Mouse (Mus musculus) embryonic stem cell, embryonic (primary cell): Measurements from ENCODE around the gene Olfr1046.
"Not testable (repeated sequence)": the region's sequence is repeated elsewhere in the genome, so short reads cannot be mapped to it uniquely, and the experiment has no call there.

Source experiments
- CTCF ChIA-PET, 4 experiments: fragments of 300-600 bp in 2 of 4; fragments of 350-600 bp in 2 of 4; sonication (Branson Sonifier 250); formaldehyde crosslinking; loops; one replicate each; lab custom pipeline; 2022; ENCODE audit warnings: inconsistent platforms in 2 of 4; lab: Charles Lee
- POLR2A ChIA-PET, 4 experiments: fragments of 300-600 bp in 2 of 4; fragments of 350-600 bp in 2 of 4; sonication (Branson Sonifier 250); formaldehyde crosslinking; loops; one replicate each; lab custom pipeline; 2022; ENCODE audit warnings: antibody characterized with exemption in 4 of 4, inconsistent platforms in 1 of 4; lab: Charles Lee

Olfr1046 gene

DNA sequence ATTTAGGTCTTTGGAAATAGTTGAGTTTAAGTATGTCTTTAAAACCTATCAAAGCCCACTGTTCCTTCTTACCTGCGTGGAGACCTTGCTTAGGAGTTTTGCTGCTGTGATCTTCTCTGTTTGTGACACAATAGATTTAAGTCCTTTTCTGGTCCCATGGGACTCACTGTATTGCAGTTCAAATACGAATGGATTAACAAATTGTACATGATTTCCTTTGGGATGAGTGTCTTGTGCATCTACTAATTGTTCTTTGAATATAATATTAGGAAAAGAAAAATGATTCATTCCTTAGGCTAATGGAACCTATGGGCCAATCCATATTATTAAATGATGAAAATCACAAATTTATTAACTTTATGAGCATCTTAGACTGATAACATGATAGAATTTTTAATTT, at the start of gene Olfr1046:
Gene Olfr1046, minus strand, starts transcription at position 101 of the 400 bp plus-strand sequence.
- ChIA-PET CTCF (no interaction called here), POLR2A (no interaction called here)

DNA sequence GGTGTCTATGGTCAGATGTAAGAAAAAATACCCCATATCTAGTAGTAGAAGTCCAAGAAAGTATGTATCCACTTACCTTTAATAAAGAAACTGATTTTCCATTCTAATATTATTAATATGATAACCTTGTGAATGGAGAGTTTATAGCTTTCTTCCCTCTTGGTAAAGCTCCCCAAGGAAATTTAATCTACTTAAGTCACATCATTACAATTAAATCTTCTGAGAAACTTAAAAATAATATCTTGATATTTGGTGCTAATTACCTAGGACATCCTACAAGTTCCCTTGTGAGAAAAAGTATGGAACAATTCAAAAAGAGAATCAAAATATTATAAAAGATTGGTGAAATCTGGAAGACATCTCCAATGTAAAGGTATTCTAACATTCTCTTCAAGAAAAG, 39.1 kb upstream of the Olfr1046 start, which contains the start of gene Olfr1049:
Gene Olfr1049, minus strand, starts transcription at position 101 of the 400 bp plus-strand sequence.
- CTCF ChIA-PET, POLR2A ChIA-PET: not testable (repeated sequence)

- CTCF ChIA-PET, result no interaction called here
- POLR2A ChIA-PET, result no interaction called here
Measured at GRCm38 (mm10) chr2:86240189-86240588, 21.1 kb upstream of the Olfr1046 start, which contains the start of gene Olfr1048. Gene Olfr1048, minus strand, starts transcription at chr2:86240289.

- POLR2A ChIA-PET, result no interaction called here
- CTCF ChIA-PET, result no interaction called here
Measured at GRCm38 (mm10) chr2:86231301-86231700, 12.2 kb upstream of the Olfr1046 start, which contains the start of gene Olfr1047. Gene Olfr1047, minus strand, starts transcription at chr2:86231401.

- ChIA-PET CTCF (no interaction called here), POLR2A (no interaction called here)
Measured at GRCm38 (mm10) chr2:86202909-86203308, 16.2 kb downstream of the Olfr1046 start, which contains the start of gene Olfr1045. Gene Olfr1045, minus strand, starts transcription at chr2:86203009.

DNA sequence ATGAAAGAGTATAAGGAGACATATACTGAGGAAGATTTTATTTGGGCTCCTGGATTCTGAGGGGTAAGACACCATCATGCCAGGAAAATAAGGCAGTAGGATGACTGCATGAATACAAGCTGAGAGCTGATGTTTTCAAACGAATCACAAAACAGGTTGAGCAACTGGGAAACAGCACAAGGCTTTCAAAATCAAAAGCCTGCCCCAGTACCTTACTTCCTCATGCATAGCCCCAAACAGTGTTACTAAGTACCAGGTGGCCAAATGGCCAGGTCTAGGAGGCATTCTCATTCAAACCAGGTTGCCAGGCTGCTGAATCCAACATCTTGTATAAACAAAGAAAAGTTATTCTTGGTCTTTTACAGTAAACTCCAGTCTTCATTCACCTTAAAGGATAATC, 23.3 kb downstream of the Olfr1046 start:
- ChIA-PET POLR2A (no interaction called here), CTCF (no interaction called here)

GRCm38 (mm10) chr2:86185583-86185982, 33.5 kb downstream of the Olfr1046 start, which contains the start of gene Olfr52:
Gene Olfr52, minus strand, starts transcription at chr2:86185683.
- ChIA-PET POLR2A (interaction anchor here in 1 of 4 experiments (0.5 kb wide), 1 partner anchor 11 kb away, joined by 3 read pairs; no protein-coding TSS in a partner anchor), CTCF (no interaction called here)

- ChIA-PET POLR2A (no interaction called here), CTCF (no interaction called here)
Measured at GRCm38 (mm10) chr2:86179950-86180349, 39.2 kb downstream of the Olfr1046 start.

DNA sequence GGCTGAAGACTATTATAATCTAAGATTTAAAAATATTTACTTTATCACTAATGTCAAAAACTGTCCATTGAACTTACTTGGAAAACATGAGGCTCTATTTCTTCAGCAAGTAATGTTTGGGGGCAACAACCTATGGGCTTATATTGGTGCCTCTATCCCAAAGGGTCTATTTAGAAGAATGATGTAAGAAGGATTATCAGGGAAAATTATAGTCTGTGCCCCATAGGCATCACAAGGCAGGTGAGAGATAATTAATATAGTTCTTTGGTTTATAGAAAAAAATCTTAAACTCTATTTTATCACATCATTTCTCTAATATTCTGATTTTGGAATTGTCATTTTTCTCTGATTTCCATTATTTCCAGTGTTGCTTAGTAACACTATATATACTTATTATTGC, 41.4 kb downstream of the Olfr1046 start, which contains the start of gene Olfr1044:
Gene Olfr1044, minus strand, starts transcription at position 101 of the 400 bp plus-strand sequence.
- POLR2A ChIA-PET, result no interaction called here
- CTCF ChIA-PET, result no interaction called here

GRCm38 (mm10) chr2:86175422-86175821, 43.7 kb downstream of the Olfr1046 start:
- CTCF ChIA-PET, result not testable (repeated sequence)
- POLR2A ChIA-PET, result interaction anchor here in 1 of 4 experiments (0.7 kb wide), 1 partner anchor 10 kb away, joined by 3 read pairs; the partner anchor contains the start of gene Olfr52

GRCm38 (mm10) chr2:86167422-86167821, 51.7 kb downstream of the Olfr1046 start, which contains the start of gene Olfr1043:
Gene Olfr1043, minus strand, starts transcription at chr2:86167522.
- POLR2A ChIA-PET, result no interaction called here
- CTCF ChIA-PET, result no interaction called here
